Mouse (Mus musculus): Measurements from ENCODE around the gene C2. TPM values are rescaled to one million over a fixed set of nuclear protein-coding genes. Genes with fewer than 3 reads are reported as not detected.

Gene C2
- polyA plus RNA-seq, 1 experiment from 2014 or later, result 1.7 TPM

GRCm38 (mm10) chr17:34932287-34932686, 34.2 kb upstream of the C2 start:
- Histone ChIP-seq H3K9ac (replicated peaks; ENCODE audit: low read depth, low read length) (peak overlapping the region; percentile 88), H3K4me2 (ENCODE audit: low read length) (peak overlapping the region; percentile 97), H3K27me3 (replicated peaks; ENCODE audit: control insufficient read depth, insufficient read depth, low read length) (no peaks in the 10 kb centered on the region), H3K9me3 (ENCODE audit: control insufficient read depth, low read length) (no peaks in the 10 kb centered on the region), H3K4me1 (replicated peaks; ENCODE audit: control insufficient read depth, insufficient read depth, low read length) (peaks cover 9% of the 10 kb centered on the region), H3K27ac (ENCODE audit: low read length) (no peak overlapping the region), H3K36me3 (ENCODE audit: control insufficient read depth, insufficient read depth) (no peaks in the 10 kb centered on the region; the same call in 1 of the 2 replicates), H3K4me3 (replicated peaks; ENCODE audit: low read length) (peak overlapping the region; percentile 63)
- WGBS, result 95% methylated on average over 8 of the region's 8 CpGs
- ATAC-seq, result no peak

GRCm38 (mm10) chr17:34931735-34932098, 33.7 kb upstream of the C2 start:
- no peak overlapping the region for H3K27ac ChIP-seq (ENCODE audit: low read length)
- 15% methylated on average over 14 of the region's 14 CpGs for whole genome bisulfite sequencing
- H3K4me2 ChIP-seq (ENCODE audit: low read length), result peak overlapping the region; percentile 97
- ATAC-seq, result no peak
- no peaks in the 10 kb centered on the region; the same call in 1 of the 2 replicates for H3K36me3 ChIP-seq (ENCODE audit: control insufficient read depth, insufficient read depth)
- no peaks in the 10 kb centered on the region for H3K27me3 ChIP-seq (replicated peaks; ENCODE audit: control insufficient read depth, insufficient read depth, low read length)
- peak overlapping the region; percentile 88 for H3K9ac ChIP-seq (replicated peaks; ENCODE audit: low read depth, low read length)
- H3K4me1 ChIP-seq (replicated peaks; ENCODE audit: control insufficient read depth, insufficient read depth, low read length), result peaks cover 9% of the 10 kb centered on the region
- H3K4me3 ChIP-seq (replicated peaks; ENCODE audit: low read length), result peak overlapping the region; percentile 63
- no peaks in the 10 kb centered on the region for H3K9me3 ChIP-seq (ENCODE audit: control insufficient read depth, low read length)

- no peaks in the 10 kb centered on the region for H3K27me3 ChIP-seq (replicated peaks; ENCODE audit: control insufficient read depth, insufficient read depth, low read length)
- no peaks in the 10 kb centered on the region for H3K9me3 ChIP-seq (ENCODE audit: control insufficient read depth, low read length)
- peak; percentile 98 for ATAC-seq
- peaks cover 9% of the 10 kb centered on the region for H3K4me1 ChIP-seq (replicated peaks; ENCODE audit: control insufficient read depth, insufficient read depth, low read length)
- H3K9ac ChIP-seq (replicated peaks; ENCODE audit: low read depth, low read length), result peak within 1 kb of the TSS; percentile 88
- peak within 1 kb of the TSS; percentile 63 for H3K4me3 ChIP-seq (replicated peaks; ENCODE audit: low read length)
- H3K36me3 ChIP-seq (ENCODE audit: control insufficient read depth, insufficient read depth), result no peaks in the 10 kb centered on the region; the same call in 1 of the 2 replicates
- no peak within 1 kb of the TSS for H3K27ac ChIP-seq (ENCODE audit: low read length)
- 0% methylated on average over 38 of the region's 38 CpGs for WGBS
- peak within 1 kb of the TSS; percentile 97 for H3K4me2 ChIP-seq (ENCODE audit: low read length)
Observed at GRCm38 (mm10) chr17:34931061-34931734, 33.1 kb upstream of the C2 start, which contains the start of gene Neu1. Neu1 (plus strand) TSS chr17:34931253.

GRCm38 (mm10) chr17:34928841-34929240, 30.8 kb upstream of the C2 start:
- Histone ChIP-seq H3K27ac (ENCODE audit: low read length) (no peak overlapping the region), H3K9me3 (ENCODE audit: control insufficient read depth, low read length) (no peaks in the 10 kb centered on the region), H3K4me2 (ENCODE audit: low read length) (no peak overlapping the region), H3K4me1 (replicated peaks; ENCODE audit: control insufficient read depth, insufficient read depth, low read length) (peaks cover 9% of the 10 kb centered on the region), H3K36me3 (ENCODE audit: control insufficient read depth, insufficient read depth) (no peaks in the 10 kb centered on the region), H3K27me3 (replicated peaks; ENCODE audit: control insufficient read depth, insufficient read depth, low read length) (no peaks in the 10 kb centered on the region), H3K4me3 (replicated peaks; ENCODE audit: low read length) (no peak overlapping the region), H3K9ac (replicated peaks; ENCODE audit: low read depth, low read length) (no peak overlapping the region)
- no peak for ATAC-seq
- WGBS, result 83% methylated on average over 4 of the region's 4 CpGs

- Histone ChIP-seq H3K4me3 (replicated peaks; ENCODE audit: low read length) (no peak overlapping the region), H3K4me2 (ENCODE audit: low read length) (no peak overlapping the region), H3K9me3 (ENCODE audit: control insufficient read depth, low read length) (no peaks in the 10 kb centered on the region), H3K9ac (replicated peaks; ENCODE audit: low read depth, low read length) (no peak overlapping the region), H3K27ac (ENCODE audit: low read length) (no peak overlapping the region), H3K4me1 (replicated peaks; ENCODE audit: control insufficient read depth, insufficient read depth, low read length) (peaks cover 9% of the 10 kb centered on the region), H3K36me3 (ENCODE audit: control insufficient read depth, insufficient read depth) (no peaks in the 10 kb centered on the region), H3K27me3 (replicated peaks; ENCODE audit: control insufficient read depth, insufficient read depth, low read length) (no peaks in the 10 kb centered on the region)
- no peak for ATAC-seq
- 86% methylated on average over 18 of the region's 18 CpGs for WGBS
Observed at GRCm38 (mm10) chr17:34927306-34928019, 29.4 kb upstream of the C2 start.

- Histone ChIP-seq H3K36me3 (ENCODE audit: control insufficient read depth, insufficient read depth) (no peaks in the 10 kb centered on the region), H3K27me3 (replicated peaks; ENCODE audit: control insufficient read depth, insufficient read depth, low read length) (no peaks in the 10 kb centered on the region), H3K4me1 (replicated peaks; ENCODE audit: control insufficient read depth, insufficient read depth, low read length) (no peaks in the 10 kb centered on the region), H3K4me2 (ENCODE audit: low read length) (no peak overlapping the region), H3K9me3 (ENCODE audit: control insufficient read depth, low read length) (no peaks in the 10 kb centered on the region), H3K27ac (ENCODE audit: low read length) (no peak overlapping the region), H3K4me3 (replicated peaks; ENCODE audit: low read length) (no peak overlapping the region), H3K9ac (replicated peaks; ENCODE audit: low read depth, low read length) (no peak overlapping the region)
- no peak for ATAC-seq
- WGBS, result 65% methylated on average over 5 of the region's 5 CpGs
Observed at GRCm38 (mm10) chr17:34924258-34924657, 26.2 kb upstream of the C2 start.

- H3K27ac ChIP-seq (ENCODE audit: low read length), result no peak overlapping the region
- no peak overlapping the region for H3K4me3 ChIP-seq (replicated peaks; ENCODE audit: low read length)
- H3K36me3 ChIP-seq (ENCODE audit: control insufficient read depth, insufficient read depth), result no peaks in the 10 kb centered on the region
- no peak for ATAC-seq
- H3K4me1 ChIP-seq (replicated peaks; ENCODE audit: control insufficient read depth, insufficient read depth, low read length), result no peaks in the 10 kb centered on the region
- H3K9me3 ChIP-seq (ENCODE audit: control insufficient read depth, low read length), result no peaks in the 10 kb centered on the region
- 52% methylated on average over 6 of the region's 6 CpGs for WGBS
- H3K27me3 ChIP-seq (replicated peaks; ENCODE audit: control insufficient read depth, insufficient read depth, low read length), result no peaks in the 10 kb centered on the region
- no peak overlapping the region for H3K4me2 ChIP-seq (ENCODE audit: low read length)
- no peak overlapping the region for H3K9ac ChIP-seq (replicated peaks; ENCODE audit: low read depth, low read length)
Observed at GRCm38 (mm10) chr17:34922939-34923338, 24.9 kb upstream of the C2 start.

- Histone ChIP-seq H3K9me3 (ENCODE audit: control insufficient read depth, low read length) (no peaks in the 10 kb centered on the region), H3K4me2 (ENCODE audit: low read length) (no peak overlapping the region), H3K4me3 (replicated peaks; ENCODE audit: low read length) (no peak overlapping the region), H3K36me3 (ENCODE audit: control insufficient read depth, insufficient read depth) (peaks cover 13% of the 10 kb centered on the region), H3K9ac (replicated peaks; ENCODE audit: low read depth, low read length) (no peak overlapping the region), H3K27me3 (replicated peaks; ENCODE audit: control insufficient read depth, insufficient read depth, low read length) (no peaks in the 10 kb centered on the region), H3K27ac (ENCODE audit: low read length) (no peak overlapping the region), H3K4me1 (replicated peaks; ENCODE audit: control insufficient read depth, insufficient read depth, low read length) (no peaks in the 10 kb centered on the region)
- ATAC-seq, result no peak
- WGBS, result 86% methylated on average over 9 of the region's 9 CpGs
Observed at GRCm38 (mm10) chr17:34917188-34917587, 19.1 kb upstream of the C2 start.

GRCm38 (mm10) chr17:34916316-34916715, 18.3 kb upstream of the C2 start:
- no peaks in the 10 kb centered on the region for H3K9me3 ChIP-seq (ENCODE audit: control insufficient read depth, low read length)
- H3K27me3 ChIP-seq (replicated peaks; ENCODE audit: control insufficient read depth, insufficient read depth, low read length), result no peaks in the 10 kb centered on the region
- ATAC-seq, result no peak
- H3K4me1 ChIP-seq (replicated peaks; ENCODE audit: control insufficient read depth, insufficient read depth, low read length), result no peaks in the 10 kb centered on the region
- H3K4me2 ChIP-seq (ENCODE audit: low read length), result no peak overlapping the region
- peaks cover 21% of the 10 kb centered on the region for H3K36me3 ChIP-seq (ENCODE audit: control insufficient read depth, insufficient read depth)
- WGBS, result 83% methylated on average over 5 of the region's 5 CpGs
- no peak overlapping the region for H3K27ac ChIP-seq (ENCODE audit: low read length)
- no peak overlapping the region for H3K4me3 ChIP-seq (replicated peaks; ENCODE audit: low read length)
- H3K9ac ChIP-seq (replicated peaks; ENCODE audit: low read depth, low read length), result no peak overlapping the region
